Mouse (Mus musculus) bone marrow, adult 2 months (tissue): ENCODE data around the gene Krt75.

Experiments
- CTCF ChIP-seq: fragments of 200-500 bp; IDR thresholded peaks from 2 replicates; pipeline ENCODE4 v1.5.1; 2011; ENCODE audit warnings: low read length, control low read depth; ENCODE audit not compliant: control insufficient read depth, insufficient read depth
- POLR2A ChIP-seq: fragments of 200-500 bp; IDR thresholded peaks from 2 replicates; pipeline ENCODE4 v1.6.1; 2011; ENCODE audit warnings: low read depth, mild to moderate bottlenecking, control low read depth, low read length, borderline replicate concordance; ENCODE audit not compliant: control insufficient read depth

DNA sequence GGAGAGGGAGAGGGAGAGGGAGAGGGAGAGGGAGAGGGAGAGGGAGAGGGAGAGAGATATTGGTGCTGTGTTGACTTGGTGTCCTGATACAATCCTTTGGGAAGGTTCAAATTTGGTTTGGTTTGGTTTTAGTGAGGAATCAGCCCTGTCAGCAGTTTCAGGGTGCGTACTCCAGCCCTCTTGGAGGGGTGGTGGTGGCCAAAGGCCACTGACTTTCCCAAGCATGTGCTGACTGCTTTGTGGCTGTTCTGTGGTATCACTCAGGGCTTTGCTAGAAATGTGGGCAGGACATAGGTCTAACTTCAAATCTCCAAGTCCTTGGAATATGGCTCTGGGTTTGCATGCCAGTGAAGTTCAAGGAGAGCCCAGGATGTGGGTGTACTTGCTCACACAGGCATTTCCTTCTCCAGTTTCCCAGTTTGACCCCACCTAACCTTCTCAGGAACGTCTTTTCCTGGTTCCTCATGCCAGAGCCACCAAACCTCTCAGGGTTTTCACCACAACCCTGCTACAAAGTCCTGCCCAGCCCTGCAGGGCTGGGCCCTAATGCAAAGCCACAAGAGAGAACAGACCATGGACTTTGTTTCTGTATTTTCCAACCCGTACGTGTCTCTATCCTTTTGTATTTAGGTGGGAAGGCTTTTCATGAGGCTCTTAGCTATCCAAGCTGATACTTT, 51.0 kb downstream of the Krt75 start:
- TF ChIP-seq POLR2A (no peak), CTCF (no peak)
